Mouse (Mus musculus): ENCODE measurements around the gene Met. TPM values are rescaled to one million over a fixed set of nuclear protein-coding genes. Genes with fewer than 3 reads are reported as not detected.

Gene Met
- total RNA-seq, 4 experiments from 2014 or later, result 3.7 to 6.5 (median 5.5) TPM

GRCm38 (mm10) chr6:17549645-17550044 is 86.0 kb downstream of the Met start:
- no peak for DNase-seq

GRCm38 (mm10) chr6:17554263-17554662 is 90.7 kb downstream of the Met start:
- DNase-seq, result no peak

- DNase-seq, result no peak
These were observed 91.2 kb downstream of the Met start for GRCm38 (mm10) chr6:17554757-17555156.

GRCm38 (mm10) chr6:17555719-17556118 is 92.1 kb downstream of the Met start:
- DNase-seq, result no peak

- no peak for DNase-seq
These were observed 96.1 kb downstream of the Met start for GRCm38 (mm10) chr6:17559657-17560056.

GRCm38 (mm10) chr6:17561347-17561746 is 97.7 kb downstream of the Met start:
- DNase-seq, result no peak

GRCm38 (mm10) chr6:17561886-17562285 is 98.3 kb downstream of the Met start:
- DNase-seq, result no peak

- no peak for DNase-seq
These were observed 99.0 kb downstream of the Met start for GRCm38 (mm10) chr6:17562472-17563088.

GRCm38 (mm10) chr6:17568702-17569352 is 105.2 kb downstream of the Met start:
- DNase-seq, result no peak

- DNase-seq, result no peak
These were observed 109.6 kb downstream of the Met start for GRCm38 (mm10) chr6:17573227-17573626.

- no peak for DNase-seq
These were observed 110.1 kb downstream of the Met start for GRCm38 (mm10) chr6:17573732-17574131.

GRCm38 (mm10) chr6:17578092-17578760 is 114.6 kb downstream of the Met start:
- no peak for DNase-seq

GRCm38 (mm10) chr6:17580349-17580748 is 116.7 kb downstream of the Met start:
- no peak for DNase-seq

GRCm38 (mm10) chr6:17583982-17584381 is 120.4 kb downstream of the Met start:
- DNase-seq, result peak; percentile 84

GRCm38 (mm10) chr6:17589049-17589952 is 125.7 kb downstream of the Met start:
- peak; percentile 45 for DNase-seq

GRCm38 (mm10) chr6:17589953-17590627 is 126.5 kb downstream of the Met start:
- no peak for DNase-seq

GRCm38 (mm10) chr6:17593971-17594370 is 130.4 kb downstream of the Met start:
- DNase-seq, result no peak

- DNase-seq, result no peak
These were observed 132.3 kb downstream of the Met start for GRCm38 (mm10) chr6:17595712-17596462.

- no peak for DNase-seq
These were observed 135.8 kb downstream of the Met start for GRCm38 (mm10) chr6:17599373-17599772.

GRCm38 (mm10) chr6:17601526-17601925 is 137.9 kb downstream of the Met start:
- DNase-seq, result no peak

- no peak for DNase-seq
These were observed 143.3 kb downstream of the Met start for GRCm38 (mm10) chr6:17606915-17607314.

Measured in adrenal gland, adult 8-10 months (tissue).